Mouse (Mus musculus) lung, postnatal 0 days (tissue): ENCODE results near the gene Gps1.

ENCODE experiments used
- CTCF ChIP-seq: IDR thresholded peaks from 2 replicates; pipeline ENCODE4 v1.5.1; 2016; ENCODE audit warnings: antibody characterized with exemption, mild to moderate bottlenecking
- EP300 ChIP-seq: IDR thresholded peaks from 2 replicates; pipeline ENCODE4 v1.6.1; 2016; ENCODE audit warnings: antibody characterized with exemption, mild to moderate bottlenecking, control low read depth

- TF ChIP-seq CTCF (no peak), EP300 (no peak)
Measured at GRCm38 (mm10) chr11:120751606-120752005, 32.5 kb upstream of the Gps1 start.
